ENCODE assay signal across 8 mouse cellular contexts in genomic region chr4:152477466-152478223, GRCm38 (mm10). TPM values are rescaled to one million over a fixed set of nuclear protein-coding genes. Genes with fewer than 3 reads are reported as not detected.
DNase-seq lines count a peak whose midpoint lies in the region; ATAC-seq and TF ChIP-seq lines count a peak whose summit lies in the region.

Gene Kcnab2 (minus strand): TSS chr4:152477871.

- H3K27ac ChIP-seq in lung, embryonic 14.5 days (ENCODE audit: low read depth): peak within 1 kb of the TSS; percentile 60; the same call in 1 of the 2 replicates

- H3K9me3 ChIP-seq in lung, embryonic 14.5 days (ENCODE audit: low read depth, low read length): no peaks in the 10 kb centered on the region

- no peak for TF ChIP-seq CTCF in lung, embryonic 14.5 days (IDR thresholded peaks at IDR 0.05; ENCODE audit: low read depth)

- peak within 1 kb of the TSS; percentile 59 for H3K4me3 ChIP-seq in lung, embryonic 14.5 days (ENCODE audit: low read depth, low read length)

- H3K9ac ChIP-seq in lung, embryonic 14.5 days: peak within 1 kb of the TSS; percentile 71

- peak within 1 kb of the TSS; percentile 86 for H3K4me2 ChIP-seq in lung, embryonic 14.5 days

- peak; percentile 99 for DNase-seq in Muller cell, postnatal 12 days (ENCODE audit: inconsistent ontology term)
- peak; percentile 100 for DNase-seq in cerebellum, adult 9-10 months
- peak; percentile 99 to 100 for DNase-seq in layer of hippocampus, adult 8-10 months (ENCODE audit: low spot score in 2 of 2)
- peak; percentile 100 for DNase-seq in lung, embryonic 14.5 days
- peak; percentile 98 for DNase-seq in testis, postnatal 14 days (ENCODE audit: low spot score)

- under 1% methylated on average over 63 of the region's 63 CpGs for WGBS in lung, embryonic 14.5 days

- no peaks in the 10 kb centered on the region for H3K36me3 ChIP-seq in lung, embryonic 14.5 days (ENCODE audit: insufficient read depth)

- peaks cover 13% of the 10 kb centered on the region; the same call in 1 of the 2 replicates for H3K27me3 ChIP-seq in lung, embryonic 14.5 days (ENCODE audit: insufficient read depth, low read length)

- ATAC-seq in frontal cortex, adult (ENCODE audit: low TSS enrichment): peak; percentile 84
- ATAC-seq in hematopoietic stem cell, adult 5-6 weeks (replicated peaks in 1 of 2; ENCODE audit: insufficient read depth in 1 of 2, low FRiP score in 2 of 2, low TSS enrichment in 1 of 2, low read depth in 1 of 2, poor library complexity in 2 of 2, severe bottlenecking in 2 of 2): peak; percentile 95
- peak; percentile 98 for ATAC-seq in lung, embryonic 14.5 days (ENCODE audit: insufficient read depth)
- peak; percentile 94 for ATAC-seq in neutrophil, adult 5-6 weeks (ENCODE audit: extremely low read depth, insufficient number of reproducible peaks, low FRiP score, poor library complexity, severe bottlenecking)

- H3K4me1 ChIP-seq in lung, embryonic 14.5 days (ENCODE audit: insufficient read depth): no peaks in the 10 kb centered on the region

RNA-seq across cellular contexts. Expression of gene Kcnab2, which starts in this region (rescaled TPM):
- 66.7 and 67.8 TPM in 2 replicates for total RNA-seq in hematopoietic stem cell, adult 5-6 weeks (2017)
- 100 to 1,000 TPM; 669 to 725 (median 678) TPM for total RNA-seq in layer of hippocampus, adult 8-10 months (2022)
- polyA plus RNA-seq in lung, embryonic 14.5 days (2014; fragmentation: Nextera tagmentation; extraction: Ambion mirVana): 3.6 and 4.3 TPM in 2 replicates
- total RNA-seq in neutrophil, adult 5-6 weeks (2017): 49.3 and 49.7 TPM in 2 replicates

Comparison
In these comparisons a context has a peak if more than half of its experiments do, and no peak if none do; other contexts are left out.
1. Peak in every context shown above with its lines: DNase-seq, ATAC-seq, H3K4me3 ChIP-seq and H3K27ac ChIP-seq.